Mouse (Mus musculus) A20 (cell line): Measurements from ENCODE around the gene Krt86.
"Not testable (repeated sequence)": the region's sequence is repeated elsewhere in the genome, so short reads cannot be mapped to it uniquely, and the experiment has no call there.

Experiments used
- DNase-seq: peaks from one replicate; pipeline ENCODE4 v3.0.0-alpha.2; 2011; ENCODE audit warnings: low read depth, low spot score

Gene Krt86

GRCm38 (mm10) chr15:101492718-101493117 lies 19.4 kb downstream of the Krt86 start:
- DNase-seq = no peak

GRCm38 (mm10) chr15:101493713-101494112 lies 20.4 kb downstream of the Krt86 start:
- DNase-seq = no peak

DNA sequence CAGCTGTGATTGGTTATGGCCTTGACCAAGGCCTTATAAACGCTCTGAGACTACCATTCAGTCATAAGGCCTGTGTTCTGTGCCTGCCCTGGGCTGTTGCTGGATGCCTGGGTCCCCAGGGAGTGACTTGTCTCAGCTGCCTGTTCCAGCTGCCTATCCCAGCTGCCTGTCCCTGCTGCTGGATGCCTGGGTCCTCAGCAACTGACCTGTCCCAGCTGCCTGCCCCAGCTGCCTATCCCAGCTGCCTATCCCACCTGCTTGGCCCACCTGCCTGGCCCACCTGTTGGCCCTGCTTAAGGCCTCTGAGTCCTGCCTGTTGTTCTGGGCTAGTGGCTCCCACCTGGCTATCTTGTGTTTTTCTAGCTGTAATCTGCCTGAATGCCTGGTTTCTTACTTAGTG lies 20.9 kb downstream of the Krt86 start:
- no peak for DNase-seq

DNA sequence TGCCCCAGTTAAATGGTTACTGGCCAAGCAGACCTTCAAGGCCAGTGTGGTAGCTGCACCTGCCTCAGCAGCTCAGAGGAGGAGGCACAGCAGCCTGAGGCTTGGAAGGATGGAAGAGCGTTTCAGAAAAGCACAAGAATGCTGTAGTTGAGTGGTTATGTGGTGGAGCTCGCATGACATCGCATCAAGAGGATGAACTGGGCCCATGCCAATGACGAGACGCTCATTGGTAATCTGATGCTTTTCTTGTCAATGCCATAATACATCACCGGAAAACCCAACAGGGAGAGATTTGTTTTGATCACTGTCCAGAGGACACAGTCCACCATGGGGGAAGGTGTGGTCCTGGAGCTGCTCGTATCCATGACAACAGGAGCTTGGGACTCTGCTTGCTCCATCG lies 22.0 kb downstream of the Krt86 start:
- no peak for DNase-seq

DNA sequence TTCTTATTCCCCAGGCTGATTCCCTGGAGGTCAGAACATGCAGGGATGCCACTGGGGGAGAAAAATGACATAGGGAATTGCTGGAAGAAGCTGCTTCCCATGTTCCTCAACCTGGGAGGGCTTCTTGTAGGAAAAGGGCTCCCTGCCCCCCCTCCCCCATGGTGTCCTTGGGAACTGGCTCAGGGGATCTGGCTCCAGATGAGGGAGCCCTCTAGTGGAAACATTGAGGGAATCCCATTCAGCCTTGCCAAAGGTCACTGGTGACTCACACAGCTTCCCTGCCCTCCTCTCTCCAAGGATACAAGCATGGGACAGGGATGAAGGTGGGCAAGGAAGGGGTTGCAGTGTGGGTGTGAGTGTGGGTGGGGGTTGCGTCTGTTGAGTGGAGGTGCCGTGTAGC lies 23.9 kb downstream of the Krt86 start:
- DNase-seq = no peak

DNA sequence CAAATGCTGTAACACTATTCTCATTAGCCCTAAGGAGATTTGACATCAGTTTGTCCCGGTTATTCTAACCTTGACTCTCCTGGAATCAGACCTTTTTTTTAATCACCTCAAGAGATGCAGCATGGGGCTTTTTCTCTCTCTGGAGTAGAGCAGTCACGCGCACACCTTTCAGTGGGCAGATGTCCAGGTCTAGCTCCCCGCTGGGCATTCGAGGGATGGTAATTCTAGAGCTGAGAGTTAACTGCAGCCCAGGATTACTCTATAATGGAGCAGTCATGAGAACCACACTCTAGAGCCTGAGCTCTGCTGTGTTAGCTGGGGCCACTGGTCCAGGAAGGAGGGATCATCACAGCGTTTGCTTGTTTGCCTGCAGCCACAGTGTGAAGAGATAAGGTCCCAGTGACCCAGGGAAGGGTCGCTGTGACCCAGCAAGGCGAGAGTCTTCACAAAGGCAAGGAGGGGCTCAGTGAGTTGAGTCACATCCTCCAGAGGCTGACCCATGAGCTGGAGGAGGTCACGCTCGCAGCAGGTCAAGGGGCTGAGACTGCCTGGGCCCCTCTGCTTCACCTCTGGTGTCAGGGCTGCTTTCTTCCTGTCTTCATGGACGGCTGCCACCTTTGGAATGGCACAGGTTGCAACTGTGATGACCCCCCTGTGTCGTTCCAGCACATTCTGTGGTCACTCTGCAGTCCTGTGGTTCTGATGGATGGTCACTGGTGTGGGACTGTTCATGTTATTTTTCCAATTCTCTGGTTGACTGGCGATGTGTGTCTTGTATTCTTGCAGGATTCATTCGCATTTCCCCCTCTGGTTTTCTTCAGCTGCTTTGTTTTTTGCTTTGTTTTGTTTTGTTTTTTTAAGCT lies 33.8 kb downstream of the Krt86 start:
- no peak for DNase-seq

DNA sequence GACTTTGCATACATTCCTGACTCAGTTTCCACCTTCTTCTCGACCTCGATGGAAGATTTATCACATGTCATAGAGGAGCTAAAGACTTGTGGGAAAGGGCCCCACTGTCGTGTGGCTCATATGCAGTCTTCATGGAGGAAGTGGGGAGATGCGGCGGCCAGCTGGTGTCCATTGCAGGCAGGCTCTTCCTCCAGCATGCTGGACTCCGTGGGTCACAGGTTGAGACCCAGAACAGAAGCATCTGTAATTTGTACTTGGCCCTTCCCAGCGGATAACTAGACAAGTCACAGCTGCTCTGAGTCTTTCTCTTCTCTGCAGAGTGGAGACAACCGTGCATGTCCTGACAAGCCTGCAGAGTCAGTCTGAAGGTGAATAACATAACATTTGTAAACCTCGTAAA lies 35.0 kb downstream of the Krt86 start:
- no peak for DNase-seq

- not testable (repeated sequence) for DNase-seq
Observed at GRCm38 (mm10) chr15:101517161-101517560, 43.9 kb downstream of the Krt86 start, which contains the start of gene Gm49425. TSS of gene Gm49425 (minus strand) at chr15:101517261.

DNA sequence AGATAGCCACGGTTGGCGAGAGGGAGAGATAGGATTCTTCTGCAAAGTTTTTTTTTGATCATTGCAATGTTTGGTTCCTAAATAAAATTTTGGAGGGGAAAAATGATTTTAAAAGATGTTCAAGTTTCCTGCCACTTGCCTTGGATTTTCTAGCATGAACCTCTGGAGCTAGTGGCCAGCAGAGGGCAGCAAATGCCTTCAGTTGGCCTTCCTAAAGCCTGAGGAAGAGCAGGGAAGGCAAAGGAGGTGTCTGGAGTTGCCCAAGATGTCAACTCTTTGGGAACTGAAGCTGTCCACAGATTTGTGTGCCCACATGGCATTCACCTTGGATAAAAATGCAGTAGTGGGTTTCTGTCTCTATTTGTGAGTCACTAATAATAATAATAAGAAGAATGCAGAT lies 46.5 kb downstream of the Krt86 start:
- peak; percentile 56 for DNase-seq

DNA sequence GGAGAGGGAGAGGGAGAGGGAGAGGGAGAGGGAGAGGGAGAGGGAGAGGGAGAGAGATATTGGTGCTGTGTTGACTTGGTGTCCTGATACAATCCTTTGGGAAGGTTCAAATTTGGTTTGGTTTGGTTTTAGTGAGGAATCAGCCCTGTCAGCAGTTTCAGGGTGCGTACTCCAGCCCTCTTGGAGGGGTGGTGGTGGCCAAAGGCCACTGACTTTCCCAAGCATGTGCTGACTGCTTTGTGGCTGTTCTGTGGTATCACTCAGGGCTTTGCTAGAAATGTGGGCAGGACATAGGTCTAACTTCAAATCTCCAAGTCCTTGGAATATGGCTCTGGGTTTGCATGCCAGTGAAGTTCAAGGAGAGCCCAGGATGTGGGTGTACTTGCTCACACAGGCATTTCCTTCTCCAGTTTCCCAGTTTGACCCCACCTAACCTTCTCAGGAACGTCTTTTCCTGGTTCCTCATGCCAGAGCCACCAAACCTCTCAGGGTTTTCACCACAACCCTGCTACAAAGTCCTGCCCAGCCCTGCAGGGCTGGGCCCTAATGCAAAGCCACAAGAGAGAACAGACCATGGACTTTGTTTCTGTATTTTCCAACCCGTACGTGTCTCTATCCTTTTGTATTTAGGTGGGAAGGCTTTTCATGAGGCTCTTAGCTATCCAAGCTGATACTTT lies 49.4 kb downstream of the Krt86 start:
- DNase-seq = no peak
